Comparison of ENCODE assay signal across 1 mouse cellular context in the genomic region with DNA sequence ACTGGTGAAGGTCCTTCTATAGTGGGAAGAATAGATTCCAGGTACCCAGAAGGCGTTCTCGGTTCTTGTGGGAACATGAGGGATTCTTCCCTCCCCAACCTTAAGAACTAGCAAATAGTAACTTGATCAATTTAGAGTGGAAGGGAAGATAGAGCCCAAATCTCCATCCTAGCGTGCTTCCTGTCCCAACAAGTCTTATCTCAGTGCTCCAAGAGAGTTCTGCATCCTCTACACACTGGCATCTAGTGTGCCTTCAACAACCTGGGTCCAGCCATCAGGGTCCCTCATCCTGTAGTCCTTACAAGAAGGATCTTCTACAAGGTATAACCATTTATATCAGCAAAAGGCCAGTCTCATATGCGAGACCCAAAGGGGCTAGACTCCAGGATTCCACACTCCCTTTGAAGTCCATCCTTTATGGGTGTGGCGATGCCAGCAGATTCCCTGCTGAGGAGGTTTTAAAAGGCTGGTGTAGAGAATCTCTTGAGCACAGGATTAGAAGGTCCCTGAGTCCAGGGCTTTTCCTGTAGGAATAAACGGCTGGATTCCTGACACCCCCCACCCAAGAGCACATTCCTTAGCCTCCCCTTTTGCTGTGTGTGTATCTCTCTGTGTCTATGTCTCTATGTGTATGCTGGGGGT.
TF ChIP-seq lines count a peak whose summit lies in the region.

No protein-coding gene starts in this region.

TF ChIP-seq in MEL, 35 proteins besides CTCF, POLR2A, EP300 and RAD21:
- no peak; the same call in 1 of the 2 replicates for TF ChIP-seq NELFE (IDR thresholded peaks at IDR 0.05; ENCODE audit: low read depth, low read length)
- TF ChIP-seq TCF12 (IDR thresholded peaks at IDR 0.05; ENCODE audit: low read depth, low read length), result peak; percentile 36; the same call in 1 of the 2 replicates
- no peak for TF ChIP-seq MEF2A (IDR thresholded peaks at IDR 0.05; ENCODE audit: extremely low read depth, insufficient replicate concordance, low read depth, low read length, poor library complexity, severe bottlenecking)
- no peak for TF ChIP-seq MAFK (IDR thresholded peaks at IDR 0.05; ENCODE audit: borderline replicate concordance, low read depth, low read length)
- TF ChIP-seq SIN3A (IDR thresholded peaks at IDR 0.05; ENCODE audit: low read length), result peak; percentile 50; the same call in 1 of the 2 replicates
- 0 out of 2 replicates have a peak, but pooled peaks have one; percentile 10 for TF ChIP-seq ZKSCAN1 (IDR thresholded peaks at IDR 0.05; ENCODE audit: low read depth, low read length)
- peak; percentile 42; the same call in 1 of the 2 replicates for TF ChIP-seq TAL1 (IDR thresholded peaks at IDR 0.05; ENCODE audit: low read length)
- TF ChIP-seq HCFC1 (IDR thresholded peaks at IDR 0.05; ENCODE audit: low read depth, low read length), result peak; percentile 2; the same call in 1 of the 2 replicates
- TF ChIP-seq ZMIZ1 (IDR thresholded peaks at IDR 0.05; ENCODE audit: low read depth, low read length), result no peak
- no peak for TF ChIP-seq USF1 (IDR thresholded peaks at IDR 0.05; ENCODE audit: low read depth, low read length)
- peak; percentile 84 for TF ChIP-seq GATA1 (IDR thresholded peaks at IDR 0.05; ENCODE audit: low read depth, low read length)
- TF ChIP-seq MXI1 (IDR thresholded peaks at IDR 0.05; ENCODE audit: low read depth, low read length), result no peak
